Mouse (Mus musculus) intestine, embryonic 15.5 days (tissue): ENCODE results near the gene Rtn2. TPM values are rescaled to one million over a fixed set of nuclear protein-coding genes. Genes with fewer than 3 reads are reported as not detected.
A peak's percentile ranks its signal among the peaks of the same experiment; 100 is the strongest.

Source experiments
- ATAC-seq: fragments of 200-750 bp; cut with Nextera tagmentation; 2 replicates; pipeline ENCODE4 v1.8.0; 2017; ENCODE audit warnings: moderate TSS enrichment, moderate library complexity
- H3K27ac ChIP-seq: fragments of 300-500 bp; sonication (generic); 2 replicates; pipeline ENCODE4 v1.5.1; 2015; ENCODE audit warnings: mild to moderate bottlenecking, inconsistent platforms
- H3K27me3 ChIP-seq: fragments of 300-500 bp; sonication (generic); replicated peaks from 2 replicates; pipeline ENCODE4 v1.6.1; 2015; ENCODE audit warnings: inconsistent platforms
- H3K36me3 ChIP-seq: fragments of 300-500 bp; sonication (generic); 2 replicates; pipeline ENCODE4 v1.6.1; 2015; ENCODE audit warnings: inconsistent platforms
- H3K4me1 ChIP-seq: fragments of 300-500 bp; sonication (generic); replicated peaks from 2 replicates; pipeline ENCODE4 v1.6.1; 2015; ENCODE audit warnings: inconsistent platforms
- H3K4me2 ChIP-seq: fragments of 300-500 bp; sonication (generic); replicated peaks from 2 replicates; pipeline ENCODE4 v1.6.1; 2015; ENCODE audit warnings: mild to moderate bottlenecking, inconsistent platforms
- H3K4me3 ChIP-seq: fragments of 300-500 bp; sonication (generic); replicated peaks from 2 replicates; pipeline ENCODE4 v1.5.1; 2015; ENCODE audit warnings: inconsistent platforms
- H3K9ac ChIP-seq: fragments of 300-500 bp; sonication (generic); 2 replicates; pipeline ENCODE4 v1.6.1; 2015; ENCODE audit warnings: inconsistent platforms
- H3K9me3 ChIP-seq: fragments of 300-500 bp; sonication (generic); 2 replicates; pipeline ENCODE4 v1.6.1; 2016; ENCODE audit warnings: inconsistent platforms
- WGBS: fragments of 180-500 bp; shearing (Covaris S2); methylation state at CpG from one replicate; pipeline ENCODE4 v1.1.7; 2015; 5-methylcytosine and 5-hydroxymethylcytosine counted together
- polyA plus RNA-seq: library from polyadenylated mRNA; unstranded; fragments of >200 nt; fragmentation: Nextera tagmentation; extraction: Ambion mirVana; gene quantifications from 2 replicates; pipeline ENCODE4 v1.2.1, GENCODE M21; 2015

The Rtn2 gene
- polyA plus RNA-seq: 11.3 and 12.5 TPM in 2 replicates

DNA sequence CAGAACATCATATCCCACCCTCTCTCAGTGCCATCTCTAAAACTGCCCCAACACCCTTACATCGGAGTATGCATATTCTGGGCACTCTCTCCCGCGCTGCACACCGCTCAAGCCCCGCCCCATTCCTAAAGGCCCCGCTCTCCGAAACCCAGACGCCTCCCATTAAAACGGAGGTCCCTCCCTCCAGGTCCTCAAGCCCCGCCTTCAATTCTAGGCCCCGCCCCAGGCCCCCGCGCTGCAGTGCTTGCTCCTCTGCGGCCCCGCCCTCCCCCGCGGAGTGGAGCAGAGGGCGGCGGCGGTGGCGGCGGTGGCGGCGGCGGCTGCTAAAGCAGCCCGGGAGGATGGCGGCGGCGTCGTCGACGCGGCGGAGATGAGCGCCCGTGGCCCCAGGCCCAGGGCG is at the start of gene Rtn2:
Gene Rtn2, plus strand, starts transcription at position 240 of the 400 bp plus-strand sequence.
- no peak within 1 kb of the TSS for H3K27ac ChIP-seq
- peak within 1 kb of the TSS; percentile 100 for H3K4me2 ChIP-seq
- ATAC-seq: peak; percentile 89
- peaks cover 12% of the 10 kb centered on the region for H3K4me1 ChIP-seq
- WGBS: under 1% methylated on average over 37 of the region's 37 CpGs
- H3K36me3 ChIP-seq: no peaks in the 10 kb centered on the region
- H3K9me3 ChIP-seq: no peaks in the 10 kb centered on the region
- peak within 1 kb of the TSS; percentile 43 for H3K9ac ChIP-seq
- peaks cover 46% of the 10 kb centered on the region for H3K27me3 ChIP-seq
- peak within 1 kb of the TSS; percentile 56 for H3K4me3 ChIP-seq

DNA sequence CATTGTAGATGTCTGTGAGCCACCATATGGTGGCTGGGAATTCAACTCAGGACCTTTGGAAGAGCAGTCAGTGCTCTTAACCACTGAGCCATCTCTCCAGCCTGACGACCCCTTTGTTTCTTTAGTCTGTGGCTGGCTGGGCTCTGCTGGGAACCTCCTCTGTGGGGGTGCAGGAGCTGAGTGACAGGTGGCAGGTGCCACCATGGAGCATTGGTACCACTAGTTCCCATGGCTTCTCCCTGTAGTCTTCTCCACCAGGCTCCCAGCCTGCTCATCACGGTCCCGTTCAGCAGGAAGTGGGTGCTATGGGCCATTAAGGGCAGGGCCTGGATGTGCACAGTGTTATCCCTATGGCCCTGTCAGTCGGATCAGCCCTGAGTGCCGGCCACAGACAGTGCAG is 47.8 kb upstream of the Rtn2 start:
- Histone ChIP-seq H3K36me3 (no peaks in the 10 kb centered on the region), H3K4me3 (no peak overlapping the region), H3K27me3 (no peaks in the 10 kb centered on the region), H3K9me3 (no peaks in the 10 kb centered on the region), H3K27ac (peak overlapping the region; percentile 44; the same call in 1 of the 2 replicates), H3K9ac (no peak overlapping the region), H3K4me2 (no peak overlapping the region), H3K4me1 (peaks cover 27% of the 10 kb centered on the region)
- no peak for ATAC-seq
- WGBS: 75% methylated on average over 5 of the region's 5 CpGs

GRCm38 (mm10) chr7:19235092-19235671 is 47.2 kb upstream of the Rtn2 start:
- no peaks in the 10 kb centered on the region for H3K27me3 ChIP-seq
- ATAC-seq: 0 out of 2 replicates have a peak, but pooled peaks have one; percentile 7
- H3K36me3 ChIP-seq: no peaks in the 10 kb centered on the region
- WGBS: 86% methylated on average over 2 of the region's 2 CpGs
- H3K4me1 ChIP-seq: peaks cover 25% of the 10 kb centered on the region
- H3K4me3 ChIP-seq: no peak overlapping the region
- H3K9ac ChIP-seq: no peak overlapping the region
- no peak overlapping the region for H3K4me2 ChIP-seq
- peak overlapping the region; percentile 44; the same call in 1 of the 2 replicates for H3K27ac ChIP-seq
- H3K9me3 ChIP-seq: no peaks in the 10 kb centered on the region

- WGBS: 73% methylated on average over 2 of the region's 2 CpGs
- H3K27me3 ChIP-seq: no peaks in the 10 kb centered on the region
- H3K4me3 ChIP-seq: no peak overlapping the region
- H3K9ac ChIP-seq: no peak overlapping the region
- no peak overlapping the region for H3K4me2 ChIP-seq
- H3K9me3 ChIP-seq: no peaks in the 10 kb centered on the region
- ATAC-seq: no peak
- peaks cover 24% of the 10 kb centered on the region for H3K4me1 ChIP-seq
- H3K27ac ChIP-seq: peak overlapping the region; percentile 11; the same call in 1 of the 2 replicates
- H3K36me3 ChIP-seq: no peaks in the 10 kb centered on the region
These were observed 46.0 kb upstream of the Rtn2 start for GRCm38 (mm10) chr7:19236411-19236810.

DNA sequence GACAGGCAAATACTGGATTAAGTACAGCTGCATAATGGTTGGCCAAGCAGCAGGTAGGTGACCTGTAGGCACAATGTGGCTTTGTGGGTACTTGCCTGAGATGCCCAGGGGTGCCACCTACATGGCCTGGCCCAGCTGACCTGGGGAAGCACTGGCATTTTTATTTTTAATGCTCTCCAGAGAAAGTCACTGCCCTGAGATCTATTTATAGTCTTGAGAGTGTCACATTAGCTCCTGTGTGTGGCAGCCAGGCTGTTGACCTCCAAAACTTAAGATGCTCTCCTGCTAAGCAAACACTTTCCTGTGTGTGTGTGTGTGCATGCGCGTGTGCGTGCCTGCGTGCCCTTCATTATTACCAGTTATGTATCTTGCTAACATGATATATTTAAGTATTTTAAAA is 44.1 kb upstream of the Rtn2 start:
- 94% methylated on average over 4 of the region's 4 CpGs for WGBS
- Histone ChIP-seq H3K9ac (no peak overlapping the region), H3K36me3 (no peaks in the 10 kb centered on the region), H3K27me3 (no peaks in the 10 kb centered on the region), H3K4me2 (no peak overlapping the region), H3K4me1 (peaks cover 19% of the 10 kb centered on the region), H3K27ac (no peak overlapping the region), H3K4me3 (no peak overlapping the region), H3K9me3 (no peaks in the 10 kb centered on the region)
- no peak for ATAC-seq

GRCm38 (mm10) chr7:19239423-19239822 is 43.0 kb upstream of the Rtn2 start:
- ATAC-seq: peak; percentile 90
- Histone ChIP-seq H3K9ac (no peak overlapping the region), H3K27me3 (no peaks in the 10 kb centered on the region), H3K9me3 (no peaks in the 10 kb centered on the region), H3K4me2 (no peak overlapping the region), H3K4me3 (no peak overlapping the region), H3K36me3 (no peaks in the 10 kb centered on the region), H3K4me1 (peaks cover 19% of the 10 kb centered on the region), H3K27ac (no peak overlapping the region; the same call in 1 of the 2 replicates)
- 0% methylated on average over 1 of the region's 1 CpGs for WGBS

- Histone ChIP-seq H3K9me3 (no peaks in the 10 kb centered on the region), H3K4me2 (no peak overlapping the region), H3K4me3 (no peak overlapping the region), H3K36me3 (peaks cover 3% of the 10 kb centered on the region), H3K27me3 (no peaks in the 10 kb centered on the region), H3K9ac (no peak overlapping the region), H3K27ac (no peak overlapping the region), H3K4me1 (peaks cover 19% of the 10 kb centered on the region)
- 61% methylated on average over 4 of the region's 4 CpGs for WGBS
- peak; percentile 60 for ATAC-seq
These were observed 42.4 kb upstream of the Rtn2 start for GRCm38 (mm10) chr7:19239986-19240385.

- WGBS: 81% methylated on average over 8 of the region's 8 CpGs
- Histone ChIP-seq H3K4me1 (peaks cover 16% of the 10 kb centered on the region), H3K36me3 (peaks cover 10% of the 10 kb centered on the region), H3K27me3 (no peaks in the 10 kb centered on the region), H3K9ac (no peak overlapping the region; the same call in 1 of the 2 replicates), H3K4me2 (no peak overlapping the region), H3K9me3 (no peaks in the 10 kb centered on the region), H3K4me3 (no peak overlapping the region), H3K27ac (peak overlapping the region; percentile 32; the same call in 1 of the 2 replicates)
- no peak for ATAC-seq
These were observed 41.4 kb upstream of the Rtn2 start for GRCm38 (mm10) chr7:19240905-19241463.

DNA sequence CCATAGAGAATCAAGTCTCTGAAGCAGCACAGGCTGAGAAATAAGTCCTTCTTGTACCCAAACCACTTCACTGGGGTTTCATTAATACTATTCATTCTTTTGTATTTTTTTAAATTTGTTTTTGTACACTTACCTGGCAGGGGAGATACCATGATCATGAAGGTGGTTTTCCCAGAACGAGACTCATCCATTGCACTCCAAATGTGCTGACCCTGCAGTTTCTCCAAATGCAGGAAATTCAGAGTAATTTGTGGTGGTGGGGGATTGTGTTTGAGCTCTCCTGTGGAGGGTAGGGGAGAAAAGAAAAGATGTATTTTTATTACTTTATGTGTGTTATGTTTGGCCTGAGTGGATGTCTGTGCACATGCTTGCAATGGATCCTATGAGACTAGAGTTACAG is 40.4 kb upstream of the Rtn2 start:
- no peaks in the 10 kb centered on the region for H3K27me3 ChIP-seq
- H3K4me3 ChIP-seq: no peak overlapping the region
- no peaks in the 10 kb centered on the region for H3K9me3 ChIP-seq
- H3K4me2 ChIP-seq: no peak overlapping the region
- WGBS: 80% methylated on average over 1 of the region's 1 CpGs
- peaks cover 10% of the 10 kb centered on the region for H3K36me3 ChIP-seq
- no peak overlapping the region for H3K27ac ChIP-seq
- no peak overlapping the region for H3K9ac ChIP-seq
- ATAC-seq: no peak
- H3K4me1 ChIP-seq: peaks cover 12% of the 10 kb centered on the region

GRCm38 (mm10) chr7:19243858-19244257 is 38.6 kb upstream of the Rtn2 start:
- 76% methylated on average over 5 of the region's 5 CpGs for WGBS
- Histone ChIP-seq H3K4me1 (peaks cover 12% of the 10 kb centered on the region), H3K36me3 (peaks cover 16% of the 10 kb centered on the region), H3K27me3 (no peaks in the 10 kb centered on the region), H3K27ac (no peak overlapping the region), H3K9me3 (no peaks in the 10 kb centered on the region), H3K4me2 (no peak overlapping the region), H3K9ac (no peak overlapping the region), H3K4me3 (no peak overlapping the region)
- no peak for ATAC-seq

DNA sequence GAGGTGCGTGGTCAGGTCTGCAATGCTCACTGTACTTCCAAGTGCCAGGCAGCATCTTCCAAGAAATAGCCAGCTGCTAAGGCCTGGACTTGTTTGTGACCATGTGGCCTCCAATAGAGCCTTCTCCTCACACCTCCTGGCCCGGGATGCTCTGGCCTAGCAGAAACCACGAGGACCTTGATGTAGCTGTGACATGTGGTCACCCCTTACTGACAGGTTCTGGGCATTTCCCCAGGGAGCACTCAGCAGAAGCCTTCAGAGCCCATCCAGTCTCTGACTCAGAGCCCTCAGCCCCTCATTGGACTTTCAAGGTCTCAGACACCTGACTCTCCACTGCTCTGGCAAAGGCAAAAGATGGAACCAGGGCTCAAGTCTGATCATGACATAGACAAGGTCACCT is 37.3 kb upstream of the Rtn2 start:
- H3K27me3 ChIP-seq: no peaks in the 10 kb centered on the region
- no peak overlapping the region for H3K4me3 ChIP-seq
- H3K9ac ChIP-seq: no peak overlapping the region
- H3K4me1 ChIP-seq: peaks cover 6% of the 10 kb centered on the region
- no peak overlapping the region for H3K27ac ChIP-seq
- 86% methylated on average over 3 of the region's 3 CpGs for WGBS
- no peak for ATAC-seq
- no peak overlapping the region for H3K4me2 ChIP-seq
- no peaks in the 10 kb centered on the region for H3K9me3 ChIP-seq
- H3K36me3 ChIP-seq: peaks cover 16% of the 10 kb centered on the region

DNA sequence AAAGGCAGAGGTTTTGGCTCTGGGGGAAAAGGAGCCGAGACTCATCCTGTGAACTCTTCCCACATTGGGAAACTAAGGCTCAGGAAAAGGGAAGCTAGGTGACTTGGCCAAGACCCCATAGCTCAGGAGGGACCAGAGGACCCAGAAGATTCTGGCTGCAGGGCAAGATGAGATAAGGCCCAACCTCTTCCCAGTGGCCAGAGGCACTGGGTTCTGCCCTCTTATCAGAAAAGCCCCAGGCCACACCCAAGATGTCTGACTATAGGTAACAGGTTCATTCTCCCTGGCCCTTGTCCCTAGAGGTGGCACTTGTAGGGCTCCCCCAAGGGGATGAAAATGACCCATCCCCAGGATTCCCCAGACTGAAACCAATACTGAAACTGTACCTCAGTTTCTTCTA is 35.6 kb upstream of the Rtn2 start:
- no peaks in the 10 kb centered on the region for H3K9me3 ChIP-seq
- no peak for ATAC-seq
- H3K4me3 ChIP-seq: no peak overlapping the region
- 97% methylated on average over 1 of the region's 1 CpGs for WGBS
- no peaks in the 10 kb centered on the region for H3K4me1 ChIP-seq
- no peak overlapping the region for H3K9ac ChIP-seq
- H3K36me3 ChIP-seq: peaks cover 16% of the 10 kb centered on the region
- H3K27me3 ChIP-seq: no peaks in the 10 kb centered on the region
- no peak overlapping the region for H3K27ac ChIP-seq
- H3K4me2 ChIP-seq: no peak overlapping the region

- Histone ChIP-seq H3K9ac (no peak overlapping the region), H3K27ac (no peak overlapping the region), H3K4me3 (no peak overlapping the region), H3K27me3 (no peaks in the 10 kb centered on the region), H3K4me1 (no peaks in the 10 kb centered on the region), H3K36me3 (peaks cover 16% of the 10 kb centered on the region), H3K9me3 (no peaks in the 10 kb centered on the region), H3K4me2 (no peak overlapping the region)
- WGBS: 98% methylated on average over 2 of the region's 2 CpGs
- ATAC-seq: no peak
These were observed 34.9 kb upstream of the Rtn2 start for GRCm38 (mm10) chr7:19247511-19247910.
